Mouse (Mus musculus) midbrain, embryonic 14.5 days (tissue): ENCODE measurements around the gene Lrrc41. TPM values are rescaled to one million over a fixed set of nuclear protein-coding genes. Genes with fewer than 3 reads are reported as not detected.

Experiments used
- polyA plus RNA-seq: library from polyadenylated mRNA; unstranded; fragments of >200 nt; fragmentation: Nextera tagmentation; extraction: Ambion mirVana; gene quantifications from 2 replicates; pipeline ENCODE4 v1.2.1, GENCODE M21; 2014

Gene Lrrc41
- polyA plus RNA-seq, 1 experiment from 2014 or later = 75.2 TPM

Other genes with a start within 250 kb of the Lrrc41 start
- 2.5 and 4.1 TPM in 2 replicates for gene Mob3c, start 247.2 kb upstream of the Lrrc41 start, polyA plus RNA-seq
- 16.0 and 18.0 TPM in 2 replicates for gene Mknk1, start 236.1 kb upstream of the Lrrc41 start, polyA plus RNA-seq
- 0.15 and 0.24 TPM in 2 replicates for gene Kncn, start 190.9 kb upstream of the Lrrc41 start, polyA plus RNA-seq
- not detected in 2 replicates for gene 6430628N08Rik, start 184.6 kb upstream of the Lrrc41 start, polyA plus RNA-seq
- 8.2 and 8.5 TPM in 2 replicates for gene Dmbx1, start 135.3 kb upstream of the Lrrc41 start, polyA plus RNA-seq
- 15.5 and 17.5 TPM in 2 replicates for gene Faah, start 57.3 kb upstream of the Lrrc41 start, polyA plus RNA-seq
- gene Nsun4, start 21.4 kb upstream of the Lrrc41 start, polyA plus RNA-seq = 11.5 and 13.6 TPM in 2 replicates
- 405 and 483 TPM in 2 replicates for gene Uqcrh, start 198 bp upstream of the Lrrc41 start, polyA plus RNA-seq
- gene Rad54l, start 48.4 kb downstream of the Lrrc41 start, polyA plus RNA-seq = 5.3 and 10.5 TPM in 2 replicates
- gene Pomgnt1, start 48.6 kb downstream of the Lrrc41 start, polyA plus RNA-seq = 55.0 and 66.4 TPM in 2 replicates
- 1.3 and 1.8 TPM in 2 replicates for gene Lurap1, start 76.1 kb downstream of the Lrrc41 start, polyA plus RNA-seq
- 0.11 and 0.18 TPM in 2 replicates for gene Tspan1, start 92.3 kb downstream of the Lrrc41 start, polyA plus RNA-seq
- gene 1700042G07Rik, start 98.1 kb downstream of the Lrrc41 start, polyA plus RNA-seq = not detected in 2 replicates
- not detected in 2 replicates for gene Gm49337, start 98.1 kb downstream of the Lrrc41 start, polyA plus RNA-seq
- gene Pik3r3, start 146.3 kb downstream of the Lrrc41 start, polyA plus RNA-seq = 86.4 and 115 TPM in 2 replicates